Mouse (Mus musculus) MEL (cell line): Measurements from ENCODE around the gene Snx4.

Source experiments
- CHD2 ChIP-seq: IDR thresholded peaks from 2 replicates; pipeline ENCODE4 v1.6.1; 2011; ENCODE audit warnings: low read length, improper control_type of control experiment
- CTCF ChIP-seq, 3 experiments: IDR thresholded peaks in 2 of 3; conservative IDR thresholded peaks in 1 of 3; 2 replicates each; pipeline ENCODE4 v1.5.1; 2011 to 2012; ENCODE audit warnings: low read length in 3 of 3, low read depth in 2 of 3, mild to moderate bottlenecking in 2 of 3, improper control_type of control experiment in 1 of 3, inconsistent platforms in 1 of 3, mixed read lengths in 1 of 3, moderate library complexity in 1 of 3; ENCODE audit not compliant: control insufficient read depth in 1 of 3, insufficient read depth in 1 of 3, poor library complexity in 1 of 3, severe bottlenecking in 1 of 3
- E2F4 ChIP-seq: IDR thresholded peaks from 2 replicates; pipeline ENCODE4 v1.6.1; 2011; ENCODE audit warnings: low read depth, low read length, improper control_type of control experiment, borderline replicate concordance
- EP300 ChIP-seq, 2 experiments: IDR thresholded peaks; 2 replicates each; pipeline ENCODE4 v1.6.1; 2011; ENCODE audit warnings: improper control_type of control experiment in 2 of 2, low read length in 2 of 2, low read depth in 1 of 2, mild to moderate bottlenecking in 1 of 2
- GATA1 ChIP-seq: IDR thresholded peaks from 2 replicates; pipeline ENCODE4 v1.6.1; 2011; ENCODE audit warnings: low read depth, low read length, improper control_type of control experiment
- HCFC1 ChIP-seq: IDR thresholded peaks from 2 replicates; pipeline ENCODE4 v1.6.1; 2012; ENCODE audit warnings: low read depth, mild to moderate bottlenecking, inconsistent platforms, low read length, improper control_type of control experiment, moderate library complexity
- MAFK ChIP-seq: IDR thresholded peaks from 2 replicates; pipeline ENCODE4 v1.6.1; 2011; ENCODE audit warnings: low read depth, mild to moderate bottlenecking, low read length, improper control_type of control experiment, borderline replicate concordance
- MEF2A ChIP-seq: IDR thresholded peaks from 2 replicates; pipeline ENCODE4 v1.6.1; 2014; ENCODE audit warnings: low read depth, mild to moderate bottlenecking, inconsistent platforms, low read length, improper control_type of control experiment; ENCODE audit not compliant: poor library complexity, insufficient replicate concordance, severe bottlenecking; ENCODE audit errors: extremely low read depth
- NELFE ChIP-seq: IDR thresholded peaks from 2 replicates; pipeline ENCODE4 v1.6.1; 2011; ENCODE audit warnings: low read depth, low read length, improper control_type of control experiment
- POLR2A ChIP-seq, 2 experiments: IDR thresholded peaks; 2 replicates each; pipeline ENCODE4 v1.6.1; 2011 to 2012; ENCODE audit warnings: low read length in 2 of 2, mild to moderate bottlenecking in 2 of 2, control low read depth in 1 of 2, improper control_type of control experiment in 1 of 2, low read depth in 1 of 2, moderate library complexity in 1 of 2; ENCODE audit not compliant: control insufficient read depth in 1 of 2, insufficient read depth in 1 of 2, poor library complexity in 1 of 2
- RCOR1 ChIP-seq: IDR thresholded peaks from 2 replicates; pipeline ENCODE4 v1.6.1; 2012; ENCODE audit warnings: low read depth, mild to moderate bottlenecking, inconsistent platforms, low read length, improper control_type of control experiment
- SMC3 ChIP-seq: IDR thresholded peaks from 2 replicates; pipeline ENCODE4 v1.6.1; 2011; ENCODE audit warnings: low read depth, low read length, improper control_type of control experiment
- ZNF384 ChIP-seq: IDR thresholded peaks from 2 replicates; pipeline ENCODE4 v1.6.1; 2012; ENCODE audit warnings: low read depth, mild to moderate bottlenecking, inconsistent platforms, low read length, improper control_type of control experiment

DNA sequence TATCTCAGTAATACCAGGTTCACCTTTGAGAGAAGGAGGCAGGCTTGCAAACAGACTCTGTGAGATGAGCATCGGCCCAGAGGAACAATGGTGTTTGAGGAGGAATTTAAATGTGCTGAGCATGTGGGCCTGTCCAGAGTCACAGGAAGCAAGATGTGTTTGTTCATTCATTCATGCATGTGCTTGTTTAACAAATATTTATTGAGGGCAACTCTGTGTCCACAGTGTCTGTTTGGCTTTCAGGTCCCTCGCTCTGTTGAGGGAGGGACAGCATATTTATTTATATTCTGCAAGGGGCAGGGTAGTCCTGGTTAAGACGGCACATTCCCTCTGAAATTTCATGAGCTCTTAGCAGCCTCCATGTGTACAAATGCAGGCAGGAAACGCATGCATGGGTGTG lies 87.2 kb downstream of the Snx4 start:
- TF ChIP-seq HCFC1 = no peak
- TF ChIP-seq ZNF384 = no peak
- TF ChIP-seq CHD2 = no peak
- no peak for TF ChIP-seq MAFK
- no peak for TF ChIP-seq GATA1
- no peak for TF ChIP-seq POLR2A (IDR thresholded peaks at IDR 0.05; ENCODE audit: control insufficient read depth in 1 of 2, insufficient read depth in 1 of 2, low read depth in 1 of 2, low read length in 2 of 2, poor library complexity in 1 of 2)
- no peak for TF ChIP-seq EP300 (IDR thresholded peaks at IDR 0.05; ENCODE audit: low read depth in 1 of 2, low read length in 2 of 2)
- TF ChIP-seq CTCF (IDR thresholded peaks at IDR 0.05 in 2 of 3, conservative IDR thresholded peaks at IDR 0.05 in 1 of 3; ENCODE audit: control insufficient read depth in 1 of 3, insufficient read depth in 1 of 3, low read depth in 2 of 3, low read length in 3 of 3, poor library complexity in 1 of 3, severe bottlenecking in 1 of 3) = no peak
- TF ChIP-seq SMC3 = no peak
- no peak for TF ChIP-seq NELFE
- TF ChIP-seq MEF2A = no peak
- no peak for TF ChIP-seq RCOR1
- no peak for TF ChIP-seq E2F4
